Mouse (Mus musculus) testis, adult 2 months (tissue): Measurements from ENCODE around the gene Qrich2. TPM values are rescaled to one million over a fixed set of nuclear protein-coding genes. Genes with fewer than 3 reads are reported as not detected.

Experiments used
- H3K27ac ChIP-seq: fragments of 200-500 bp; 2 replicates; pipeline ENCODE4 v1.5.1; 2012; ENCODE audit warnings: low read depth, low read length; ENCODE audit not compliant: control insufficient read depth, insufficient read depth
- H3K27me3 ChIP-seq: fragments of 200-500 bp; 2 replicates; pipeline ENCODE4 v1.6.1; 2012; ENCODE audit warnings: mild to moderate bottlenecking, low read length, moderate library complexity; ENCODE audit not compliant: control insufficient read depth, insufficient read depth
- H3K36me3 ChIP-seq: fragments of 200-500 bp; 2 replicates; pipeline ENCODE4 v1.6.1; 2012; ENCODE audit warnings: mild to moderate bottlenecking, low read length; ENCODE audit not compliant: control insufficient read depth, insufficient read depth
- H3K4me1 ChIP-seq: fragments of 200-500 bp; 2 replicates; pipeline ENCODE4 v1.6.1; 2012; ENCODE audit warnings: low read length; ENCODE audit not compliant: control insufficient read depth, insufficient read depth
- H3K4me3 ChIP-seq: fragments of 200-500 bp; 2 replicates; pipeline ENCODE4 v1.5.1; 2012; ENCODE audit warnings: low read depth, mild to moderate bottlenecking, low read length, moderate library complexity, mixed read lengths; ENCODE audit not compliant: control insufficient read depth
- CTCF ChIP-seq: fragments of 200-500 bp; IDR thresholded peaks from 2 replicates; pipeline ENCODE4 v1.5.1; 2012; ENCODE audit warnings: low read depth, mild to moderate bottlenecking, inconsistent platforms, low read length, moderate library complexity; ENCODE audit not compliant: control insufficient read depth, insufficient read depth, insufficient replicate concordance
- POLR2A ChIP-seq: fragments of 200-500 bp; IDR thresholded peaks from 2 replicates; pipeline ENCODE4 v1.6.1; 2012; ENCODE audit warnings: low read depth, mild to moderate bottlenecking, inconsistent platforms, low read length, moderate library complexity; ENCODE audit not compliant: control insufficient read depth
- polyA plus RNA-seq: library from polyadenylated mRNA; depleted of rRNA; stranded (reverse); fragments of >200 nt; gene quantifications from 2 replicates; pipeline ENCODE4 v1.2.3, GENCODE M21; 2012; rRNA removed

The Qrich2 gene
- polyA plus RNA-seq, 1 experiment = 469 TPM

GRCm38 (mm10) chr11:116400560-116400959 is 65.5 kb downstream of the Qrich2 start:
- H3K27me3 ChIP-seq = no peaks in the 10 kb centered on the region
- no peak overlapping the region for H3K27ac ChIP-seq
- H3K4me3 ChIP-seq = no peak overlapping the region
- no peak for TF ChIP-seq POLR2A
- no peak for TF ChIP-seq CTCF
- no peaks in the 10 kb centered on the region; the same call in 1 of the 2 replicates for H3K4me1 ChIP-seq
- no peaks in the 10 kb centered on the region for H3K36me3 ChIP-seq

- Histone ChIP-seq H3K36me3 (no peaks in the 10 kb centered on the region), H3K27me3 (no peaks in the 10 kb centered on the region), H3K4me3 (no peak overlapping the region), H3K4me1 (no peaks in the 10 kb centered on the region; the same call in 1 of the 2 replicates), H3K27ac (no peak overlapping the region)
- no peak for TF ChIP-seq POLR2A
- TF ChIP-seq CTCF = no peak
Measured at GRCm38 (mm10) chr11:116398348-116398677, 67.7 kb downstream of the Qrich2 start.

DNA sequence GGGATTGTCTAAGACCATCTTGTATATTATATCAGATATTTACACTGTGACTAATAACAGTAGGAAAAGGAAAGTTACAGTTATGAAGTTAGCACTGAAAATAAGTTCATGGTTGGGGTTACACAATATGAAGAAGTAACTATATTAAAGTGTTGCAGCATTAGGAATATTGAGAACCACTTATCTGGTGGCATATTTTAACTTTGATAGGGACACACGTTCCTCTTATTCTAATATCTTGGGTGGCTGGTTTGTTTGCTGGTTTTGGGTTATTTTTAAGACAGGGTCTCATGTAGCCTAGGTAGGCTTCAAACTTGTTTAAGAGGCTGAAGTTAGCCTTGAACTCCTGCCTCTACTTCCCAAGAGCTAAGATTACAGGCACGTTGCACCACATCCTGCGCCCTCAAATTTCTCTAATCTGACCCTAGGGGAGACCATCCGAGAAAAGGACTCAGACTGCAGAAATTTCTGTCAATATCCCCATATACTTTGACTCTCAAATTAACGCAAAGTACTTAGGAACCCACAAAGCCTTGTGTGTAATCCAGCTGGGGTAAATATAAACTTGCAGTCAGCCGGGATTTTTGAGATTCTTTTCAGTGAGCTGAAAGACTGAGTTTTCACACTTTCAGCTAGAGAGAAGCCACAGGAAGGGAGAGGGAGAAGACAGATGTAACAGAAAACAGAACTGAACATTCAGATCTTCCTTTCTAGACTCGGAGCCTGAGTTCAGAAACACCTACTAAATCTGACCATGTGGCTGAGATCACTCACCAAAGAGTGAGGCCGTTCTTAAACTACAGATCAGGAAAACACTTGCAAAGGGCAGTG is 68.3 kb downstream of the Qrich2 start:
- no peak overlapping the region for H3K4me3 ChIP-seq
- H3K27ac ChIP-seq = no peak overlapping the region
- H3K27me3 ChIP-seq = no peaks in the 10 kb centered on the region
- H3K4me1 ChIP-seq = no peaks in the 10 kb centered on the region; the same call in 1 of the 2 replicates
- TF ChIP-seq CTCF (no peak), POLR2A (no peak)
- H3K36me3 ChIP-seq = no peaks in the 10 kb centered on the region

DNA sequence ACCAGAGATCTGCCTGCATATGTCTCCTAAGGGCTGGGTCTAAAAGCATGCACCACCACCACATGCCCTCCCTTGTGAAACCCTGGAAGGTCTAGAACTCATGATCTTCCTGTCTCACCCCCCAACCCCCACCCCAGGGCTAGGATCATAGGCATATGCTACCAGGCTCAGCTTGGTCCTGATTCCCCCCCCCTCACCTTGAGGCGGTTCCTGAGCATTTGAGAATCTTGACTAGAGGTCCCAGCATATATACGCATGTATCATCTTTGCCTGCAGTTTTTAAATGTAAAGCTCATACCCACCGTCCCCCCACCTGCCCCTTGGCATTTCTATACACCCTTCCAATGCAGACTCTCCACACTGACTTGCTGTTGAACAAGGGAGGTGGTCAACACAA is 69.1 kb downstream of the Qrich2 start:
- no peak overlapping the region for H3K27ac ChIP-seq

GRCm38 (mm10) chr11:116396276-116396933 is 69.6 kb downstream of the Qrich2 start:
- H3K27me3 ChIP-seq = no peaks in the 10 kb centered on the region
- TF ChIP-seq POLR2A = no peak
- no peak for TF ChIP-seq CTCF
- no peak overlapping the region for H3K4me3 ChIP-seq
- H3K27ac ChIP-seq = no peak overlapping the region
- no peaks in the 10 kb centered on the region for H3K36me3 ChIP-seq
- no peaks in the 10 kb centered on the region; the same call in 1 of the 2 replicates for H3K4me1 ChIP-seq

More for the DNA sequence above, 69.1 kb downstream of the Qrich2 start:
- TF ChIP-seq POLR2A = no peak
- no peak for TF ChIP-seq CTCF
- H3K4me3 ChIP-seq = no peak overlapping the region
- no peaks in the 10 kb centered on the region for H3K36me3 ChIP-seq
- H3K4me1 ChIP-seq = no peaks in the 10 kb centered on the region; the same call in 1 of the 2 replicates
- no peaks in the 10 kb centered on the region for H3K27me3 ChIP-seq

GRCm38 (mm10) chr11:116394769-116395168 is 71.3 kb downstream of the Qrich2 start:
- Histone ChIP-seq H3K4me3 (no peak overlapping the region), H3K27ac (no peak overlapping the region), H3K4me1 (no peaks in the 10 kb centered on the region; the same call in 1 of the 2 replicates), H3K27me3 (no peaks in the 10 kb centered on the region), H3K36me3 (no peaks in the 10 kb centered on the region)
- TF ChIP-seq CTCF (no peak), POLR2A (no peak)

Other genes starting within 250 kb of the Qrich2 start
- 1.1 and 1.2 TPM in 2 replicates for gene Evpl, start 228.2 kb downstream of the Qrich2 start, polyA plus RNA-seq
- gene Srp68, start 192.0 kb downstream of the Qrich2 start, polyA plus RNA-seq = 49.3 and 49.9 TPM in 2 replicates
- 0.59 and 0.78 TPM in 2 replicates for gene Galr2, start 185.3 kb downstream of the Qrich2 start, polyA plus RNA-seq
- 40.3 and 45.3 TPM in 2 replicates for gene Exoc7, start 159.0 kb downstream of the Qrich2 start, polyA plus RNA-seq
- 75.5 and 97.6 TPM in 2 replicates for gene Foxj1, start 130.8 kb downstream of the Qrich2 start, polyA plus RNA-seq
- gene Rnf157, start 53.2 kb downstream of the Qrich2 start, polyA plus RNA-seq = 7.2 and 9.6 TPM in 2 replicates
- gene Ubald2, start 32.1 kb downstream of the Qrich2 start, polyA plus RNA-seq = 76.4 and 88.4 TPM in 2 replicates
- 58.2 and 59.0 TPM in 2 replicates for gene Prpsap1, start 28.0 kb upstream of the Qrich2 start, polyA plus RNA-seq
- gene Sphk1, start 64.7 kb upstream of the Qrich2 start, polyA plus RNA-seq = 3.3 and 4.2 TPM in 2 replicates
- gene Ube2o, start 115.2 kb upstream of the Qrich2 start, polyA plus RNA-seq = 31.6 and 34.8 TPM in 2 replicates
- 0.23 and 0.45 TPM in 2 replicates for gene Aanat, start 120.2 kb upstream of the Qrich2 start, polyA plus RNA-seq
- 6.3 and 7.5 TPM in 2 replicates for gene Rhbdf2, start 160.8 kb upstream of the Qrich2 start, polyA plus RNA-seq
- gene Prcd, start 187.3 kb upstream of the Qrich2 start, polyA plus RNA-seq = 7.8 and 8.4 TPM in 2 replicates
- 3.7 and 5.5 TPM in 2 replicates for gene Cygb, start 188.1 kb upstream of the Qrich2 start, polyA plus RNA-seq